In the genomic region with DNA sequence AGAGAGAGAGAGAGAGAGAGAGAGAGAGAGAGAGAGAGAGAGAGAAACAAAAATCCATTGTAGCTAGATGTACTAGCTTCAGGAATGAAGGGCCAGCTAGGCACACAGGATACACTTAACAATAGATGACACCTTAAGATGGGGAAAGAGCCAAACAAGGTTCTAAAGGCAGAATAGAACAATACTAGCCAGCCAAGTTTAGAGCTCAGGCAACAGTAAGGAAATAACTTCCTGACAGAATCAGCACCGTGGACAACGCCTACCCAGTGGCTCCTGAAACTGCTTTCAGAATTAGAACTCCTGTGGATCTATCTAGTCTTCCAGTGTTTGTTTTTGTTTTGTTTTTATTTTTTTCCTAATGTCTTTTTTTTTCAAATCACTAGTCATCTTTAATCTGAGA, we compare ENCODE assay signal across 10 mouse cellular contexts. TPM values are rescaled to one million over a fixed set of nuclear protein-coding genes. Genes with fewer than 3 reads are reported as not detected.
DNase-seq lines count a peak whose midpoint lies in the region; ATAC-seq and TF ChIP-seq lines count a peak whose summit lies in the region.
"Had no signal": no experiment of that assay in that cellular context is flagged by ENCODE, and none has a peak within 500 bp of the region (broad histone marks: within the 10 kb centered on the region; RNA-seq: fewer than 3 reads in every experiment).

No protein-coding gene starts in this region.

- peak; percentile 75 for DNase-seq in kidney, postnatal 0 days (ENCODE audit: low spot score)
- DNase-seq in NIH3T3 (ENCODE audit: low read depth) = peak; percentile 67
- DNase-seq in embryo, embryonic 11.5 days (ENCODE audit: low read depth, low spot score) = peak; percentile 39
- DNase-seq in left cerebral cortex, postnatal 25 days (ENCODE audit: low spot score in 2 of 2) = no peak
- DNase-seq in liver, postnatal 0 days = no peak

- no peaks in the 10 kb centered on the region for H3K4me1 ChIP-seq in kidney, postnatal 0 days (replicated peaks; ENCODE audit: insufficient read depth, low read length)
- 0 out of 2 replicates have a peak, but pooled peaks cover 13% of the 10 kb centered on the region for H3K4me1 ChIP-seq in kidney, embryonic 16.5 days (ENCODE audit: insufficient read depth, low read length)
- H3K4me1 ChIP-seq in liver, postnatal 0 days (ENCODE audit: insufficient read depth) = peaks cover 5% of the 10 kb centered on the region; the same call in 1 of the 2 replicates

- TF ChIP-seq CTCF in kidney, postnatal 0 days (IDR thresholded peaks at IDR 0.05; ENCODE audit: low read depth) = no peak
- no peak for TF ChIP-seq CTCF in liver, postnatal 0 days (IDR thresholded peaks at IDR 0.05; ENCODE audit: low read depth)

- intact Hi-C loops in left cerebral cortex, postnatal 25 days (cut with DNase I) = no loop called here

- H3K9ac ChIP-seq in kidney, postnatal 0 days (ENCODE audit: low read depth, low read length) = no peak overlapping the region
- no peak overlapping the region for H3K9ac ChIP-seq in kidney, embryonic 16.5 days (replicated peaks; ENCODE audit: low read length)
- no peak overlapping the region for H3K9ac ChIP-seq in liver, postnatal 0 days (replicated peaks)
- H3K9ac ChIP-seq: liver, embryonic 14.5 days had no signal

- H3K27me3 ChIP-seq in kidney, postnatal 0 days (ENCODE audit: insufficient read depth, low read length) = peaks cover 49% of the 10 kb centered on the region
- peaks cover 51% of the 10 kb centered on the region for H3K27me3 ChIP-seq in kidney, embryonic 16.5 days (ENCODE audit: insufficient read depth, low read length)
- peaks cover 51% of the 10 kb centered on the region for H3K27me3 ChIP-seq in liver, postnatal 0 days (ENCODE audit: insufficient read depth, low read length)

- no peak for ATAC-seq in kidney, postnatal 0 days (replicated peaks; ENCODE audit: low FRiP score, low read depth)
- ATAC-seq in kidney, embryonic 16.5 days (ENCODE audit: low FRiP score, low TSS enrichment) = no peak
- ATAC-seq in megakaryocyte progenitor cell, adult 5-6 weeks (replicated peaks; ENCODE audit: poor library complexity) = peak; percentile 52; the same call in 1 of the 2 replicates
- ATAC-seq in liver, postnatal 0 days = no peak
- ATAC-seq: intestine, embryonic 16.5 days had no signal

- H3K9me3 ChIP-seq in kidney, postnatal 0 days (replicated peaks; ENCODE audit: low read length) = no peaks in the 10 kb centered on the region
- H3K9me3 ChIP-seq in kidney, embryonic 16.5 days (ENCODE audit: low read length) = no peaks in the 10 kb centered on the region
- no peaks in the 10 kb centered on the region for H3K9me3 ChIP-seq in liver, postnatal 0 days (ENCODE audit: low read length)

- TF ChIP-seq EP300 in liver, postnatal 0 days (IDR thresholded peaks at IDR 0.05; ENCODE audit: low read depth) = no peak

- H3K4me2 ChIP-seq in kidney, postnatal 0 days (ENCODE audit: low read length) = no peak overlapping the region
- H3K4me2 ChIP-seq in kidney, embryonic 16.5 days (replicated peaks; ENCODE audit: low read depth, low read length) = no peak overlapping the region
- H3K4me2 ChIP-seq in liver, postnatal 0 days (ENCODE audit: low read depth, low read length) = no peak overlapping the region

- H3K36me3 ChIP-seq in kidney, postnatal 0 days (ENCODE audit: insufficient read depth, low read length) = no peaks in the 10 kb centered on the region
- no peaks in the 10 kb centered on the region for H3K36me3 ChIP-seq in kidney, embryonic 16.5 days (ENCODE audit: insufficient read depth, low read length)
- no peaks in the 10 kb centered on the region for H3K36me3 ChIP-seq in liver, postnatal 0 days (replicated peaks; ENCODE audit: insufficient read depth, low read length)

- no peak overlapping the region for H3K4me3 ChIP-seq in kidney, postnatal 0 days (replicated peaks; ENCODE audit: low read depth, low read length)
- H3K4me3 ChIP-seq in kidney, embryonic 16.5 days (ENCODE audit: low read length) = no peak overlapping the region
- H3K4me3 ChIP-seq in liver, postnatal 0 days (ENCODE audit: low read depth, low read length) = no peak overlapping the region

- H3K27ac ChIP-seq in kidney, postnatal 0 days = no peak overlapping the region
- no peak overlapping the region for H3K27ac ChIP-seq in kidney, embryonic 16.5 days (ENCODE audit: low read length)
- no peak overlapping the region for H3K27ac ChIP-seq in liver, postnatal 0 days (ENCODE audit: low read depth)
- H3K27ac ChIP-seq: liver, embryonic 14.5 days had no signal

- WGBS in kidney, postnatal 0 days = 4% methylated on average over 2 of the region's 2 CpGs
- WGBS in kidney, embryonic 16.5 days = 2% methylated on average over 2 of the region's 2 CpGs
- 6% methylated on average over 2 of the region's 2 CpGs for WGBS in liver, postnatal 0 days (ENCODE audit: insufficient replicate concordance)

RNA-seq across cellular contexts. Expression of a gene that starts 4.0 kb away (rescaled TPM):
- 1.9 and 2.1 TPM in 2 replicates for polyA plus RNA-seq in kidney, postnatal 0 days (2015; fragmentation: Nextera tagmentation; extraction: Ambion mirVana)
- 1.8 and 2.0 TPM in 2 replicates for polyA plus RNA-seq in kidney, embryonic 16.5 days (2015; fragmentation: Nextera tagmentation; extraction: Ambion mirVana)
- 3.3 and 4.8 TPM in 2 replicates for total RNA-seq in megakaryocyte progenitor cell, adult 5-6 weeks (2015)
- 6.0 and 9.9 TPM in 2 replicates for total RNA-seq in megakaryocyte progenitor cell, adult 5-6 weeks (2017)
- 1 to 10 TPM; 3.6 to 3.9 TPM for total RNA-seq in left cerebral cortex, postnatal 25 days (2021)
- polyA plus RNA-seq in liver, postnatal 0 days (2015; fragmentation: Nextera tagmentation; extraction: Ambion mirVana) = 5.9 and 6.6 TPM in 2 replicates

RNA-seq across cellular contexts. Expression of a gene that starts 4.0 kb away (rescaled TPM):
- polyA plus RNA-seq in kidney, postnatal 0 days (2015; fragmentation: Nextera tagmentation; extraction: Ambion mirVana) = not detected in 2 replicates
- polyA plus RNA-seq in kidney, embryonic 16.5 days (2015; fragmentation: Nextera tagmentation; extraction: Ambion mirVana) = not detected in 2 replicates
- not detected in 2 replicates for total RNA-seq in megakaryocyte progenitor cell, adult 5-6 weeks (2015)
- total RNA-seq in megakaryocyte progenitor cell, adult 5-6 weeks (2017) = not detected in 2 replicates
- total RNA-seq in left cerebral cortex, postnatal 25 days (2021) = 10 to 100 TPM; 18.2 to 20.3 TPM
- not detected in 2 replicates for polyA plus RNA-seq in liver, postnatal 0 days (2015; fragmentation: Nextera tagmentation; extraction: Ambion mirVana)
- total RNA-seq: heart, adult 18-20 months had no signal

Comparison
In these comparisons a context has a peak if more than half of its experiments do, and no peak if none do; other contexts are left out.
1. DNase-seq: peak in kidney, postnatal 0 days (single experiment), NIH3T3 (single experiment) and embryo, embryonic 11.5 days (single experiment); none in left cerebral cortex, postnatal 25 days (0 of 2) and liver, postnatal 0 days (single experiment).